Comparison of ENCODE assay signal across 31 mouse cellular contexts in the genomic region with DNA sequence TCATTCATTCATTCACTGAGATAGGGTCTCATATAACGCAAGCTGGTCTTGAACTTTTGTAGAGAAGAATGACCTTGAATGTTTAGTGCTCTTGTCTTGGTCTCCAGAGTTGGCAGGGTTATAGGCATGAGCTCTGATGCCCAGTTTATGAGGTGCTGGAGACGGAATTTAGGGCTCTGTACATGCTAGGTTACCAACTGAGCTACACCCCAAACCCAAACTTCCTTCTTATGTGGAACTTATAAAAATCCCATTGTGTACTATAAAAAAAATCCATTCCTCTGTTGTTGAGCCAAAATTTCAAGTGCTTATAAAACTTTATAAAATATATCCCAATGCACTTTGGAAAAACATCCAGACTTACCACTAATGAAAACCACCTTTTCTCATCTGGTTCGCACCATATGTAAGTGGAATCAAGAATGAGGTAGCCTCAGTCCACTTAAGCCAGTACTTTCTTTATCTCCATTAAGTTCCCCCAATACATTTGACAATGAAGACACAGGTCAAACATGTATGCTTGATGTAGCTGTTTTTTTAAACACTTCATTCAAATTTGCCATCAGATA.
"Had no signal": no experiment of that assay in that cellular context is flagged by ENCODE, and none has a peak within 500 bp of the region (broad histone marks: within the 10 kb centered on the region; RNA-seq: fewer than 3 reads in every experiment).

No protein-coding gene starts in this region.

- H3K27ac ChIP-seq: limb, embryonic 12.5 days; limb, embryonic 15.5 days; liver, embryonic 12.5 days; liver, embryonic 13.5 days; liver, embryonic 14.5 days; liver, embryonic 15.5 days; lung, embryonic 15.5 days; macrophage; midbrain, embryonic 10.5 days; midbrain, embryonic 12.5 days; midbrain, embryonic 13.5 days; midbrain, embryonic 15.5 days; neural tube, embryonic 12.5 days; neural tube, embryonic 13.5 days had no signal

- H3K4me3 ChIP-seq: limb, embryonic 12.5 days; limb, embryonic 15.5 days; liver, embryonic 12.5 days; liver, embryonic 13.5 days; liver, embryonic 15.5 days; lung, embryonic 15.5 days; megakaryocyte, embryonic 14.5 days; midbrain, embryonic 10.5 days; midbrain, embryonic 12.5 days; midbrain, embryonic 13.5 days; midbrain, embryonic 15.5 days; myocyte; neural tube, embryonic 12.5 days; neural tube, embryonic 13.5 days had no signal

- H3K9me3 ChIP-seq: limb, embryonic 15.5 days; liver, embryonic 12.5 days; liver, embryonic 13.5 days; liver, embryonic 15.5 days; lung, embryonic 15.5 days; midbrain, embryonic 13.5 days; midbrain, embryonic 15.5 days; neural tube, embryonic 13.5 days had no signal

- H3K27me3 ChIP-seq: limb, embryonic 12.5 days; liver, embryonic 12.5 days; liver, embryonic 13.5 days; liver, embryonic 15.5 days; lung, embryonic 15.5 days; megakaryocyte, embryonic 14.5 days; midbrain, embryonic 12.5 days; midbrain, embryonic 13.5 days; midbrain, embryonic 15.5 days; neural tube, embryonic 12.5 days; neural tube, embryonic 13.5 days had no signal

- H3K9ac ChIP-seq: limb, embryonic 12.5 days; limb, embryonic 15.5 days; liver, embryonic 12.5 days; liver, embryonic 13.5 days; liver, embryonic 14.5 days; liver, embryonic 15.5 days; liver, postnatal 0 days; lung, embryonic 14.5 days; lung, embryonic 15.5 days; midbrain, embryonic 12.5 days; midbrain, embryonic 13.5 days; midbrain, embryonic 15.5 days; neural tube, embryonic 12.5 days; neural tube, embryonic 13.5 days had no signal

- H3K4me1 ChIP-seq: limb, embryonic 12.5 days; liver, embryonic 12.5 days; liver, embryonic 13.5 days; liver, embryonic 15.5 days; lung, embryonic 15.5 days; megakaryocyte, embryonic 14.5 days; midbrain, embryonic 10.5 days; midbrain, embryonic 12.5 days; midbrain, embryonic 13.5 days; midbrain, embryonic 15.5 days; neural tube, embryonic 12.5 days; neural tube, embryonic 13.5 days had no signal

- H3K4me2 ChIP-seq: limb, embryonic 12.5 days; limb, embryonic 15.5 days; liver, embryonic 11.5 days; liver, embryonic 12.5 days; liver, embryonic 13.5 days; liver, embryonic 15.5 days; lung, embryonic 14.5 days; lung, embryonic 15.5 days; midbrain, embryonic 11.5 days; midbrain, embryonic 12.5 days; midbrain, embryonic 13.5 days; midbrain, embryonic 15.5 days; neural tube, embryonic 12.5 days; neural tube, embryonic 13.5 days had no signal

- DNase-seq: left cerebral cortex, postnatal 4 days; liver; liver, embryonic 13.5 days; liver, postnatal 0 days; lung, adult 18-20 months; lung, adult 2 months; lung, embryonic 14.5 days; lung, postnatal 10 days; lung, postnatal 14 days; lung, postnatal 36 days; lung, postnatal 4 days; midbrain, embryonic 14.5 days had no signal

- H3K36me3 ChIP-seq: limb, embryonic 12.5 days; limb, embryonic 15.5 days; liver, embryonic 12.5 days; liver, embryonic 13.5 days; liver, embryonic 15.5 days; lung, embryonic 15.5 days; midbrain, embryonic 10.5 days; midbrain, embryonic 12.5 days; midbrain, embryonic 13.5 days; midbrain, embryonic 15.5 days; neural tube, embryonic 12.5 days; neural tube, embryonic 13.5 days had no signal

- ATAC-seq: liver, embryonic 12.5 days; liver, postnatal 0 days; lung, postnatal 0 days; midbrain, embryonic 13.5 days; midbrain, embryonic 15.5 days; midbrain, embryonic 16.5 days had no signal
